Mouse (Mus musculus): ENCODE measurements at regions not wholly inside any gene's neighbourhood (a gene's known extent, or its start where the extent isn't known, plus 50 kb on each side); places are given as distances from the start of the nearest gene placed in this dataset.

- peak; percentile 62 to 63 for DNase-seq (ENCODE audit: low spot score in 2 of 2)
Observed at GRCm38 (mm10) chr5:121078531-121078930, 68.6 kb upstream of the Rph3a start.

- no peak for DNase-seq (ENCODE audit: low spot score in 2 of 2)
Observed at GRCm38 (mm10) chr5:121076741-121077140, 66.8 kb upstream of the Rph3a start.

- DNase-seq (ENCODE audit: low spot score in 2 of 2), result peak; percentile 21 to 25
Observed at GRCm38 (mm10) chr5:121068821-121069220, 58.9 kb upstream of the Rph3a start.

GRCm38 (mm10) chr5:121064721-121065120 lies 54.8 kb upstream of the Rph3a start:
- DNase-seq (ENCODE audit: low spot score in 2 of 2), result no peak

- no peak for DNase-seq (ENCODE audit: low spot score in 2 of 2)
Observed at GRCm38 (mm10) chr5:121062930-121063584, 53.2 kb upstream of the Rph3a start.

GRCm38 (mm10) chr5:121061688-121062087 lies 51.8 kb upstream of the Rph3a start:
- DNase-seq (ENCODE audit: low spot score in 2 of 2), result no peak

All from layer of hippocampus, postnatal 10 days (tissue).